Mouse (Mus musculus): ENCODE measurements around the gene Rcor1. TPM values are rescaled to one million over a fixed set of nuclear protein-coding genes. Genes with fewer than 3 reads are reported as not detected.

Rcor1 gene
- polyA plus RNA-seq, 1 experiment from 2014 or later: 13.2 TPM

GRCm38 (mm10) chr12:110999820-111000219 lies 39.3 kb upstream of the Rcor1 start:
- Histone ChIP-seq H3K9me3 (ENCODE audit: control insufficient read depth, low read length) (no peaks in the 10 kb centered on the region), H3K27ac (ENCODE audit: low read depth, low read length) (no peak overlapping the region), H3K9ac (ENCODE audit: low read depth, low read length) (no peak overlapping the region), H3K4me3 (ENCODE audit: low read depth, low read length) (no peak overlapping the region), H3K4me2 (replicated peaks; ENCODE audit: low read depth, low read length) (no peak overlapping the region), H3K4me1 (replicated peaks; ENCODE audit: control insufficient read depth, insufficient read depth, low read length) (no peaks in the 10 kb centered on the region), H3K36me3 (ENCODE audit: control insufficient read depth, insufficient read depth, low read length) (no peaks in the 10 kb centered on the region), H3K27me3 (ENCODE audit: control insufficient read depth, insufficient read depth, low read length) (no peaks in the 10 kb centered on the region)
- DNase-seq (ENCODE audit: low spot score) (no peak), ATAC-seq (ENCODE audit: low FRiP score) (no peak)
- 98% methylated on average over 2 of the region's 2 CpGs for WGBS

- no peaks in the 10 kb centered on the region for H3K4me1 ChIP-seq (replicated peaks; ENCODE audit: control insufficient read depth, insufficient read depth, low read length)
- DNase-seq (ENCODE audit: low spot score) (no peak), ATAC-seq (ENCODE audit: low FRiP score) (no peak)
- no peaks in the 10 kb centered on the region for H3K36me3 ChIP-seq (ENCODE audit: control insufficient read depth, insufficient read depth, low read length)
- H3K27ac ChIP-seq (ENCODE audit: low read depth, low read length): no peak overlapping the region
- no peak overlapping the region for H3K4me2 ChIP-seq (replicated peaks; ENCODE audit: low read depth, low read length)
- WGBS: 92% methylated on average over 7 of the region's 7 CpGs
- H3K27me3 ChIP-seq (ENCODE audit: control insufficient read depth, insufficient read depth, low read length): no peaks in the 10 kb centered on the region
- no peak overlapping the region for H3K4me3 ChIP-seq (ENCODE audit: low read depth, low read length)
- no peak overlapping the region for H3K9ac ChIP-seq (ENCODE audit: low read depth, low read length)
- no peaks in the 10 kb centered on the region for H3K9me3 ChIP-seq (ENCODE audit: control insufficient read depth, low read length)
These were observed 38.2 kb upstream of the Rcor1 start for GRCm38 (mm10) chr12:111000956-111001355.

DNA sequence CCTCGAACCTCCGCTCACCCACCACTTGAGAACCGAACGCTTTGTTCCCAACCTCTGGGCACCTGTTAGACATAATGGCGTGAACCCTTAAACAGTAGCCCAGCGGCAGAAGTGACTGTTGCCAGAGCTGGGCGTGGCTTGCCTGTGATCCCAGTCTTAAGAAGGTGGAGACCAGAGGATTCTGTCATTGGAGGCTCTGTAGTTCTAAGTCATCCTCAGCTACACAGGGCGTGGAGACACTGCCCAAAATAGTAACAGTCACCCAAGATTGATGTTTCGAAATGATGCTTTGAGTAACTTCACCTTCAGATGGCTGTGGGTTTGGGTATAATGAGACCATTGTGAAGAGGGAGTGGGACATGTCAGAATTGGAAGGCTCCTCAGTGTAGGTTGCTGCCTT lies 35.0 kb upstream of the Rcor1 start:
- Histone ChIP-seq H3K4me2 (replicated peaks; ENCODE audit: low read depth, low read length) (no peak overlapping the region), H3K27me3 (ENCODE audit: control insufficient read depth, insufficient read depth, low read length) (no peaks in the 10 kb centered on the region), H3K9me3 (ENCODE audit: control insufficient read depth, low read length) (no peaks in the 10 kb centered on the region), H3K27ac (ENCODE audit: low read depth, low read length) (no peak overlapping the region), H3K4me3 (ENCODE audit: low read depth, low read length) (no peak overlapping the region), H3K4me1 (replicated peaks; ENCODE audit: control insufficient read depth, insufficient read depth, low read length) (no peaks in the 10 kb centered on the region), H3K36me3 (ENCODE audit: control insufficient read depth, insufficient read depth, low read length) (no peaks in the 10 kb centered on the region), H3K9ac (ENCODE audit: low read depth, low read length) (no peak overlapping the region)
- ATAC-seq (ENCODE audit: low FRiP score) (no peak), DNase-seq (ENCODE audit: low spot score) (no peak)
- WGBS: 82% methylated on average over 9 of the region's 9 CpGs

DNA sequence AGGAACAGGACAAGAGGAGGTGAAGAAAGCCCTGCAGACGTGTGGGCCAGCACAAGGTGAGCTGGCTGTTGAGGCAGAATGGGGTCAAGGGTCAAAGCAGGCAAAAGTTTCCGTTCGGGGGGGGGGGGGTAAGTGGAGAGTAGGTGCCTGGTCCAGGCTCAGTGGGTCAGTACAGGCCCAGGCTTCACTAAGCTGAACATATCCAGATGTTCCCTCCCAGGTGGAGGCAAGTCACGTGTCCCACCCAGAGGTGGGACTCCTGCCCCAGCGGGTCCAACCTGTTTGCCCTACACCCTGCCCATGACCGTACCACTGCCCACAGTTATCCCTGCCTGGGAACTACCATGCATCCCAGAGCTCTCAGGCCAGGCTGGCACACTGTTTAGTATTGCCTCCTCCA lies 33.3 kb upstream of the Rcor1 start:
- H3K9ac ChIP-seq (ENCODE audit: low read depth, low read length): no peak overlapping the region
- H3K9me3 ChIP-seq (ENCODE audit: control insufficient read depth, low read length): no peaks in the 10 kb centered on the region
- no peak overlapping the region for H3K4me2 ChIP-seq (replicated peaks; ENCODE audit: low read depth, low read length)
- no peaks in the 10 kb centered on the region for H3K4me1 ChIP-seq (replicated peaks; ENCODE audit: control insufficient read depth, insufficient read depth, low read length)
- ATAC-seq (ENCODE audit: low FRiP score): no peak
- WGBS: 71% methylated on average over 6 of the region's 6 CpGs
- no peaks in the 10 kb centered on the region for H3K36me3 ChIP-seq (ENCODE audit: control insufficient read depth, insufficient read depth, low read length)
- DNase-seq (ENCODE audit: low spot score): no peak
- H3K27me3 ChIP-seq (ENCODE audit: control insufficient read depth, insufficient read depth, low read length): no peaks in the 10 kb centered on the region
- no peak overlapping the region for H3K27ac ChIP-seq (ENCODE audit: low read depth, low read length)
- H3K4me3 ChIP-seq (ENCODE audit: low read depth, low read length): no peak overlapping the region

- Histone ChIP-seq H3K36me3 (ENCODE audit: control insufficient read depth, insufficient read depth, low read length) (no peaks in the 10 kb centered on the region), H3K4me2 (replicated peaks; ENCODE audit: low read depth, low read length) (no peak overlapping the region), H3K9ac (ENCODE audit: low read depth, low read length) (no peak overlapping the region), H3K4me3 (ENCODE audit: low read depth, low read length) (no peak overlapping the region), H3K4me1 (replicated peaks; ENCODE audit: control insufficient read depth, insufficient read depth, low read length) (no peaks in the 10 kb centered on the region), H3K9me3 (ENCODE audit: control insufficient read depth, low read length) (no peaks in the 10 kb centered on the region), H3K27me3 (ENCODE audit: control insufficient read depth, insufficient read depth, low read length) (no peaks in the 10 kb centered on the region), H3K27ac (ENCODE audit: low read depth, low read length) (no peak overlapping the region)
- no peak for DNase-seq (ENCODE audit: low spot score)
- 72% methylated on average over 5 of the region's 5 CpGs for WGBS
- no peak; the same call in 1 of the 2 replicates for ATAC-seq (ENCODE audit: low FRiP score)
These were observed 32.8 kb upstream of the Rcor1 start for GRCm38 (mm10) chr12:111006339-111006738.

DNA sequence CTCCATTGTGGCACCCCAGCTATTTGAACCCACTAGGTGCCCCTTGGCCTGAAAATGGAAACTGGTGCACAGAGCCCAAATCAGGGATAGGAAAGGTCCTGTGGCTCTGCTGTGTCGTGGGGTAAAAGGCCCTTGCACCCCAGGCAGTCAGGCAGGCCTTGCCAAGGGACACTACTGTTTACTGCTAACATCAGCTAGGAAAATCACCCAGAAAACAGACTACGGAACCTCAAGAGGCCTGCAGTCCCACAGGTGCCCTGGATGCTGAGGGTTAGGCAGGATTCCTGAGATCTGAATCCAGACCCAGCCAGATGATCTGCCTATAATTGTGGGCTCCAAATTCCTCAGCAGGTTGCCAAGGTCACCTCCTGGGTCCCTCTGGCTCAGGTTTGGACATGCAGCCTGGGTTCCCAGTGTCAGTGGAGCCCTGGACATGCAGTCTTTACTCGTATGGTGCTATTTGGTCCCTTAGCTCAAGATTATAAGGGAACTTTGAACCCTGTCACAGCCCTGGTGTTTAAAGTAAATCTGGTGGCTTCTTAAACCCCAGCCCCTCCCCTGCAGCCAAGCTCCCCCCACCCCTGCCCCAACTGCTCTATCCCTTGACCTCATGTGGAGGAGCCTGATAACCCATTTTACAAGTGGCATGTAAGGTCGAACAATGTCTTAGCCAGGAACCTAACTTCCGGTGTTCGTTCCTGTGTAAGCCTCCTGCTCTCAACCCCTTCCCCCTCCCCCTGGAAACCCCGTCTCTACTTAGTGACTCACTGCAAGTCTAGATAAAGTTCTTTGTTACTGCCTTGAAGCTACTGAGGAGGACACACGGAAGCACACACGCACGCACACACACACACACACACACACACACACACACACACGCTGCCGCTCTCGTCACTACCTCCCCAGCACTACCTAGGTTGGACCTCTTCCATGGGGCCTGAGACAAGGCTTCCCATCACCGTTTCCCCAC lies 31.7 kb upstream of the Rcor1 start:
- no peaks in the 10 kb centered on the region for H3K9me3 ChIP-seq (ENCODE audit: control insufficient read depth, low read length)
- ATAC-seq (ENCODE audit: low FRiP score): no peak
- H3K9ac ChIP-seq (ENCODE audit: low read depth, low read length): no peak overlapping the region
- no peaks in the 10 kb centered on the region for H3K36me3 ChIP-seq (ENCODE audit: control insufficient read depth, insufficient read depth, low read length)
- H3K4me3 ChIP-seq (ENCODE audit: low read depth, low read length): no peak overlapping the region
- H3K4me1 ChIP-seq (replicated peaks; ENCODE audit: control insufficient read depth, insufficient read depth, low read length): no peaks in the 10 kb centered on the region
- WGBS: 82% methylated on average over 14 of the region's 14 CpGs
- no peak overlapping the region for H3K27ac ChIP-seq (ENCODE audit: low read depth, low read length)
- H3K27me3 ChIP-seq (ENCODE audit: control insufficient read depth, insufficient read depth, low read length): no peaks in the 10 kb centered on the region
- no peak overlapping the region for H3K4me2 ChIP-seq (replicated peaks; ENCODE audit: low read depth, low read length)
- no peak for DNase-seq (ENCODE audit: low spot score)

DNA sequence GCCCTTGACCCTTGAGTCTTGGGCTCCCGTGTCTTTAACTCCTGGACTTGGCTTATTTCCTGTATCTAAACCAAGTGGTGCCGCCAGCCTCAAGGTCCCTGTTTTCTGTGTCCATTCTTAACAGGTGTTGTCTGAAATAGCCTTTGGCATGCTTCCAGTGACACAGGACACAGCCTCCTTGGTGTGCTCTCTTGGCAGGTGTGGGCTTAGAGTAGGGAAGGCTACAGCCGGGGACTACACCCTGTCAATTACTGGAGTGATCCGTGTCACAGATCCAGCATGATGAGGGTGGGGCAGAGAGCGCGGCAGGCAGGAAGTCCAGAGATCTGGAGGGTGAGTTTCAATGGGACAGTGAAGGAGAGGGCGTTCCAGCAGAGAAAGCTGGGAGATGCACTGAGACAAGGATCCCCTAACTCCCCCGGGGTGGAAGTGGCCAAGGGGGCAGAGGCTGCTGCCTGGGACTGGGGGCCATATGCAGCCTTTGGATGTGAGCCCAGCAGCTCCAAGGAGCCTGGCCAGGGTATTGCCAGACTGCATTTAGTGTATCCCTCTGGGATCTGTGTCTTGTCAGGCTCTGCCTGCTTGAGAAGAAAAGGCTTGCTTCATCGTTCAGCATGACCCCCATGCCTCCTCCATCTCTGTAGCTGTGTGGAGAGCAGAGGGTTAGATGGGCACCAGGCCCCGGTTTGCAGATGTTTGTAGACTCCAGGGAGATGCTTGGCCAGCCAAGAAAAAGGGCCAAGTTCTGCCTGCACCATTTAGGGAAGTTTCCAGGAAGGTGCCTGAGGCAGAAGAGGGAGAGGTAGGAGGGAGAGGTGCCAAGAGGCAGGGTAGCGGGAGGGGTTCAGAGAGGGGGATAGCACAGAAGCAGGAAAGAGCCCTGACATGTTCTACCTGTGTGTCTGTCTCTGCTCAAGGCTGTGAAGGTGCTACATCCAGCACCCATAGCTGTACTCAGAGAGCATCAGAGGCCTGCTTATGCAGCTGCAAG lies 30.4 kb upstream of the Rcor1 start:
- H3K4me2 ChIP-seq (replicated peaks; ENCODE audit: low read depth, low read length): no peak overlapping the region
- H3K27me3 ChIP-seq (ENCODE audit: control insufficient read depth, insufficient read depth, low read length): no peaks in the 10 kb centered on the region
- 67% methylated on average over 11 of the region's 11 CpGs for WGBS
- no peaks in the 10 kb centered on the region for H3K36me3 ChIP-seq (ENCODE audit: control insufficient read depth, insufficient read depth, low read length)
- ATAC-seq (ENCODE audit: low FRiP score) (no peak), DNase-seq (ENCODE audit: low spot score) (no peak)
- H3K4me1 ChIP-seq (replicated peaks; ENCODE audit: control insufficient read depth, insufficient read depth, low read length): no peaks in the 10 kb centered on the region
- no peak overlapping the region for H3K9ac ChIP-seq (ENCODE audit: low read depth, low read length)
- no peak overlapping the region for H3K4me3 ChIP-seq (ENCODE audit: low read depth, low read length)
- no peak overlapping the region for H3K27ac ChIP-seq (ENCODE audit: low read depth, low read length)
- no peaks in the 10 kb centered on the region for H3K9me3 ChIP-seq (ENCODE audit: control insufficient read depth, low read length)

DNA sequence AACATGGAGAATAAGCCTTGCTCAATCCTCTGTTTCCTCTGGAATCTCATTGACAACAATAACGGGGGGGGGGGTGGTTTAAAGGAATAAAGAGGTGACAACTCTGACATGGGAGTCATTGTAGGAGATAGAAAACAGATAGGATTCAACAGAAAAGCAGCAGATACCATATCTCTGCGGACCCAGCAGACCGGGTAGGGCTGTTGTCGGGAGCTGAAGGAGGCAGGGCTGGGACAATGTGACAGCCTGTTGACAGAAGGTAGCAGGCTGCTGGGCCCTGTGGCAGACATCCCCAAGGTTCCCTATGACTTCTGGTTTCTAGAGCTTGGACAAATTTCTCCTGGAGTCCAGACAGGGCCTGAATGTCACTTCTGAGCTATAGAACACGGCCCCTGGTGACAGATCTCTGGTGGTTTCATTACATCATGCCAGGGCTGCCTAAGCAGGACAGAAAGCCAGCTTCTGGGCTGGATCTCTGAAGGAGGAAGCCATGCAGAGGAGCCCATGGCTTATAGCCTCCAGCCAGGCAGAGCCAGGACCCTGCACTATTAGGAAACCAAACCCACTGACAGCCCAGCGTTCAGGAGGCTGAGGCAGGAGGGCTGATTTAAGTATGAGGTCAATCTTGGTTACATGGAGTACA lies 29.4 kb upstream of the Rcor1 start:
- H3K9ac ChIP-seq (ENCODE audit: low read depth, low read length): no peak overlapping the region
- 75% methylated on average over 6 of the region's 6 CpGs for WGBS
- no peaks in the 10 kb centered on the region for H3K36me3 ChIP-seq (ENCODE audit: control insufficient read depth, insufficient read depth, low read length)
- no peak overlapping the region for H3K4me2 ChIP-seq (replicated peaks; ENCODE audit: low read depth, low read length)
- no peak overlapping the region for H3K27ac ChIP-seq (ENCODE audit: low read depth, low read length)
- ATAC-seq (ENCODE audit: low FRiP score) (no peak), DNase-seq (ENCODE audit: low spot score) (no peak)
- no peak overlapping the region for H3K4me3 ChIP-seq (ENCODE audit: low read depth, low read length)
- H3K4me1 ChIP-seq (replicated peaks; ENCODE audit: control insufficient read depth, insufficient read depth, low read length): no peaks in the 10 kb centered on the region
- H3K27me3 ChIP-seq (ENCODE audit: control insufficient read depth, insufficient read depth, low read length): no peaks in the 10 kb centered on the region
- H3K9me3 ChIP-seq (ENCODE audit: control insufficient read depth, low read length): no peaks in the 10 kb centered on the region

Measured in hindbrain, embryonic 11.5 days (tissue).